Mouse (Mus musculus): Measurements from ENCODE around the gene Gm49711.

DNA sequence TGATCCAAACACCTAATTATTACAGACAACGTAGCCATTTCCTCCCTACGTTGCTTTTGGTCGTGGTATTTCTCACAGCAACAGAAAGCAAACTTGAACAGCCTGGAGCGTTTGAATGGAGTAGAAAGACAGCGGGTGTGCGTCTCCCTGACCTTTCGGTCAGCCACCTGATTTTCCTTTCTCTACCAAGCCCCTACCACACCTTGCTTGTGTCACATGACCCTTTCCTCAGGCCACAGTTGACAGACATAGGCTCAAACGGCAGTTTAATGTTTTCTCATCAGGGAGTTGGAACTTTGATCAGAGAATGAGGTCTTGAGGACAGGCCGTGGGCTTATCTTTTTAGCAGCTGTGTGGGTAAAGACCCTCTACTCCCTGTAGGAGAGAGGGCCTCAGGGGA, 177.1 kb downstream of the Gm49711 start:
- TF ChIP-seq CTCF (IDR thresholded peaks at IDR 0.05; ENCODE audit: insufficient read depth, low read length) = no peak
- TF ChIP-seq POLR2A (IDR thresholded peaks at IDR 0.05; ENCODE audit: borderline replicate concordance, extremely low read depth, low read depth, low read length) = no peak
